Mouse (Mus musculus) myocyte (in vitro differentiated cells): Measurements from ENCODE around the gene Pigt.

Experiments
- MAX ChIP-seq: IDR thresholded peaks from one replicate; pipeline ENCODE4 v1.6.1; 2011; ENCODE audit warnings: low read depth, mild to moderate bottlenecking, control low read depth
- MYOG ChIP-seq, 3 experiments: IDR thresholded peaks; one replicate each; pipeline ENCODE4 v1.6.1; 2011; ENCODE audit warnings: control low read depth in 2 of 3, low read depth in 2 of 3, mild to moderate bottlenecking in 2 of 3; ENCODE audit not compliant: insufficient read length in 2 of 3, control insufficient read depth in 1 of 3, insufficient read depth in 1 of 3
- POLR2A ChIP-seq: IDR thresholded peaks from one replicate; pipeline ENCODE4 v1.6.1; 2011; ENCODE audit warnings: low read depth, mild to moderate bottlenecking, control low read depth, moderate library complexity; ENCODE audit not compliant: insufficient read length
- POLR2AphosphoS2 ChIP-seq: IDR thresholded peaks from one replicate; pipeline ENCODE4 v1.6.1; 2011; ENCODE audit warnings: low read depth, control low read depth; ENCODE audit not compliant: insufficient read length
- USF1 ChIP-seq: IDR thresholded peaks from one replicate; pipeline ENCODE4 v1.6.1; 2011; ENCODE audit warnings: low read depth, mild to moderate bottlenecking, control low read depth, moderate library complexity

DNA sequence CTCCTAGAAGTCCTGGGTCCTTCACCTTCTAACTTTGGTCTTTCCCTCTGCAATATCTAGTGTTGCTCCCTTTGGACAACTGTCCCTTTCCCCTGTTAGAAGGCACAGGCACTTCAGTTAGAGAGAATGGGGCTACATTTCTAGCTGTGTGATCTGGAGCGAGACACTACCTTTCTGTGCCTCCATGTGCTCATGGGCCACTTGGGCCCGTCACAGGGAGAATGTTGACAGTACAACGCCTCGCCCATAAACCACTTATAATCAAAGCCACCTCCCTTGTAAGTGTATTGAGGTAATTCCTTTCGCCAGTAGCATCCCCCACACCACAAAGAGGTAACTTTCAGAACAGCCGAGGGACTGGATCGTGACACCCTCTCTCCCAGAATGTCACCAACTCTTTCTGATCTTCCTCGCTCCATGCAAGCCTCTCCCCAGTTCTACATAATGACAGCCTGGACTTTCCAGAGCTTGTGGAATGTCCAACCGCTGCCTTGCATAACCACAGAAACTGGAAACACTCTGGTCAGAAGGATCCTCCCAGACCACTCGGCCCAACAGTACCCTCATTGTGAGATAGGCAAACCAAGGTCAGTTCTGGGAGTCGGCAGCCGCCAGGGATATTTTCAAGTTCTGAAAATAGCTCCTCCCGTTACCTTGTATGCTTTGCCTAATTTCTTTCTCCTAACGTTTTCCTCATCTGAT is 47.8 kb upstream of the Pigt start:
- TF ChIP-seq MYOG (IDR thresholded peaks at IDR 0.05; ENCODE audit: control insufficient read depth in 1 of 3, insufficient read depth in 1 of 3, insufficient read length in 2 of 3, low read depth in 2 of 3) (no peak), POLR2A (no peak), USF1 (no peak), MAX (no peak), POLR2AphosphoS2 (no peak)
